ENCODE assay signal across 8 mouse cellular contexts in genomic region chr2:21261370-21262006, GRCm38 (mm10). TPM values are rescaled to one million over a fixed set of nuclear protein-coding genes. Genes with fewer than 3 reads are reported as not detected.
A peak's percentile ranks its signal among the peaks of the same experiment; 100 is the strongest.
DNase-seq lines count a peak whose midpoint lies in the region; ATAC-seq and TF ChIP-seq lines count a peak whose summit lies in the region.

No protein-coding gene starts in this region.

- no peaks in the 10 kb centered on the region for H3K9me3 ChIP-seq in intestine, embryonic 15.5 days
- no peaks in the 10 kb centered on the region for H3K9me3 ChIP-seq in midbrain, embryonic 10.5 days (replicated peaks)

- intact Hi-C loops in left cerebral cortex, postnatal 36 days (cut with DNase I), result loop anchor here (5.0 kb wide), 2 partner anchors 49 to 369 kb away; no protein-coding TSS in a partner anchor

- H3K9ac ChIP-seq in intestine, embryonic 15.5 days, result no peak overlapping the region

- ATAC-seq in intestine, embryonic 15.5 days, result peak; percentile 86

- no peaks in the 10 kb centered on the region for H3K27me3 ChIP-seq in intestine, embryonic 15.5 days (replicated peaks)
- H3K27me3 ChIP-seq in midbrain, embryonic 10.5 days (ENCODE audit: low read depth, poor library complexity, severe bottlenecking), result no peaks in the 10 kb centered on the region
- no peaks in the 10 kb centered on the region for H3K27me3 ChIP-seq in small intestine, adult 2 months (ENCODE audit: control insufficient read depth, insufficient read depth, low read length)

- H3K4me3 ChIP-seq in intestine, embryonic 15.5 days (replicated peaks), result no peak overlapping the region
- H3K4me3 ChIP-seq in midbrain, embryonic 10.5 days, result no peak overlapping the region
- H3K4me3 ChIP-seq in small intestine, adult 2 months (ENCODE audit: low read depth, low read length), result no peak overlapping the region

- peaks cover 3% of the 10 kb centered on the region; the same call in 1 of the 2 replicates for H3K4me1 ChIP-seq in intestine, embryonic 15.5 days (replicated peaks)
- H3K4me1 ChIP-seq in midbrain, embryonic 10.5 days, result no peaks in the 10 kb centered on the region
- peaks cover 6% of the 10 kb centered on the region; the same call in 1 of the 2 replicates for H3K4me1 ChIP-seq in small intestine, adult 2 months (ENCODE audit: control insufficient read depth, insufficient read depth, insufficient read length, low read length)

- WGBS in intestine, embryonic 15.5 days, result 10% methylated on average over 4 of the region's 4 CpGs
- 30% methylated on average over 4 of the region's 4 CpGs for WGBS in midbrain, embryonic 10.5 days
- 7% methylated on average over 4 of the region's 4 CpGs for WGBS in small intestine, adult 2 months

- TF ChIP-seq POLR2A in small intestine, adult 2 months (IDR thresholded peaks at IDR 0.05; ENCODE audit: low read depth, low read length), result no peak

- no peak overlapping the region for H3K27ac ChIP-seq in intestine, embryonic 15.5 days
- no peak overlapping the region for H3K27ac ChIP-seq in midbrain, embryonic 10.5 days (replicated peaks)
- 0 out of 2 replicates have a peak overlapping the region, but pooled peaks have one; percentile 4 for H3K27ac ChIP-seq in small intestine, adult 2 months (ENCODE audit: insufficient read depth, low read depth, low read length)

- H3K36me3 ChIP-seq in intestine, embryonic 15.5 days, result no peaks in the 10 kb centered on the region
- H3K36me3 ChIP-seq in midbrain, embryonic 10.5 days, result no peaks in the 10 kb centered on the region
- no peaks in the 10 kb centered on the region for H3K36me3 ChIP-seq in small intestine, adult 2 months (ENCODE audit: control insufficient read depth, insufficient read depth, low read length)

- H3K4me2 ChIP-seq in intestine, embryonic 15.5 days (replicated peaks), result no peak overlapping the region

- peak; percentile 40 for DNase-seq in urinary bladder, postnatal 25 days (ENCODE audit: low spot score)
- no peak for DNase-seq in urinary bladder, postnatal 10 days (ENCODE audit: low spot score)
- peak; percentile 87 for DNase-seq in embryo, embryonic 10.5 days (ENCODE audit: low spot score)
- peak; percentile 27 to 55 for DNase-seq in gastrocnemius, postnatal 4 days (ENCODE audit: low spot score in 2 of 2)
- DNase-seq in left cerebral cortex, postnatal 36 days (ENCODE audit: low spot score in 2 of 2), result peak; percentile 39 to 40
- DNase-seq in midbrain, embryonic 10.5 days (ENCODE audit: low spot score), result peak; percentile 73

- TF ChIP-seq CTCF in small intestine, adult 2 months (IDR thresholded peaks at IDR 0.05; ENCODE audit: extremely low read depth, insufficient read length, insufficient replicate concordance, low read depth, low read length), result peak; percentile 95

RNA-seq across cellular contexts. Expression of gene Thnsl1, which starts 56.0 kb away (rescaled TPM):
- 1 to 10 TPM; 4.5 to 5.7 TPM for total RNA-seq in gastrocnemius, postnatal 4 days (2021)
- 5.5 and 5.9 TPM in 2 replicates for polyA plus RNA-seq in intestine, embryonic 15.5 days (2015; fragmentation: Nextera tagmentation; extraction: Ambion mirVana)
- 10 to 100 TPM; 17.4 to 22.3 TPM for total RNA-seq in left cerebral cortex, postnatal 36 days (2021)
- 14.9 and 17.5 TPM in 2 replicates for polyA plus RNA-seq in midbrain, embryonic 10.5 days (2016; fragmentation: Nextera tagmentation; extraction: Ambion mirVana)
- polyA plus RNA-seq in small intestine, adult 2 months (2012; rRNA removed), result 0.98 and 2.4 TPM in 2 replicates

RNA-seq across cellular contexts. Expression of gene Enkur, which starts 56.3 kb away (rescaled TPM):
- total RNA-seq in gastrocnemius, postnatal 4 days (2021), result 1 to 10 TPM; 6.5 to 7.9 TPM
- polyA plus RNA-seq in intestine, embryonic 15.5 days (2015; fragmentation: Nextera tagmentation; extraction: Ambion mirVana), result 0.41 and 0.57 TPM in 2 replicates
- 1 to 10 TPM; 3.4 TPM for total RNA-seq in left cerebral cortex, postnatal 36 days (2021)
- polyA plus RNA-seq in midbrain, embryonic 10.5 days (2016; fragmentation: Nextera tagmentation; extraction: Ambion mirVana), result 0.95 and 0.96 TPM in 2 replicates
- polyA plus RNA-seq in small intestine, adult 2 months (2012; rRNA removed), result 0.09 TPM in 1 of 2 replicates, not detected in the other
